8 mouse cellular contexts compared by ENCODE assay signal in genomic region chr8:110619208-110619574, GRCm38 (mm10). TPM values are rescaled to one million over a fixed set of nuclear protein-coding genes. Genes with fewer than 3 reads are reported as not detected.
DNase-seq lines count a peak whose midpoint lies in the region; ATAC-seq and TF ChIP-seq lines count a peak whose summit lies in the region.

No protein-coding gene starts in this region.

- H3K9ac ChIP-seq in lung, embryonic 14.5 days, result peak overlapping the region; percentile 70
- H3K9ac ChIP-seq in embryonic facial prominence, embryonic 13.5 days, result peak overlapping the region; percentile 84
- peak overlapping the region; percentile 81 for H3K9ac ChIP-seq in limb, embryonic 13.5 days
- H3K9ac ChIP-seq in neural tube, embryonic 13.5 days, result peak overlapping the region; percentile 85

- no peak overlapping the region for H3K27ac ChIP-seq in lung, embryonic 14.5 days (ENCODE audit: low read depth)
- H3K27ac ChIP-seq in embryonic facial prominence, embryonic 13.5 days, result no peak overlapping the region
- no peak overlapping the region for H3K27ac ChIP-seq in limb, embryonic 13.5 days
- no peak overlapping the region for H3K27ac ChIP-seq in neural tube, embryonic 13.5 days (replicated peaks)

- DNase-seq in lung, embryonic 14.5 days, result no peak
- no peak for DNase-seq in lung, postnatal 25 days (ENCODE audit: low spot score)
- no peak for DNase-seq in adrenal gland, adult 2 months
- no peak for DNase-seq in gastrocnemius, postnatal 14 days
- no peak for DNase-seq in thymus, postnatal 25 days

- H3K4me3 ChIP-seq in lung, embryonic 14.5 days (ENCODE audit: low read depth, low read length), result peak overlapping the region; percentile 94
- peak overlapping the region; percentile 94 for H3K4me3 ChIP-seq in embryonic facial prominence, embryonic 13.5 days
- H3K4me3 ChIP-seq in limb, embryonic 13.5 days, result peak overlapping the region; percentile 96
- H3K4me3 ChIP-seq in neural tube, embryonic 13.5 days, result peak overlapping the region; percentile 96

- peak; percentile 5; the same call in 1 of the 2 replicates for ATAC-seq in lung, embryonic 14.5 days (ENCODE audit: insufficient read depth)
- ATAC-seq in embryonic facial prominence, embryonic 13.5 days (ENCODE audit: insufficient number of reproducible peaks, insufficient read depth, low FRiP score, low TSS enrichment, low read depth), result no peak
- ATAC-seq in limb, embryonic 13.5 days (ENCODE audit: low FRiP score, low read depth), result no peak
- ATAC-seq in neural tube, embryonic 13.5 days (ENCODE audit: low read depth), result no peak

- H3K27me3 ChIP-seq in lung, embryonic 14.5 days (ENCODE audit: insufficient read depth, low read length), result no peaks in the 10 kb centered on the region
- no peaks in the 10 kb centered on the region for H3K27me3 ChIP-seq in embryonic facial prominence, embryonic 13.5 days
- H3K27me3 ChIP-seq in limb, embryonic 13.5 days, result no peaks in the 10 kb centered on the region
- peaks cover 14% of the 10 kb centered on the region; the same call in 1 of the 2 replicates for H3K27me3 ChIP-seq in neural tube, embryonic 13.5 days

- peaks cover 11% of the 10 kb centered on the region; the same call in 1 of the 2 replicates for H3K4me1 ChIP-seq in lung, embryonic 14.5 days (ENCODE audit: insufficient read depth)
- H3K4me1 ChIP-seq in embryonic facial prominence, embryonic 13.5 days, result peaks cover 21% of the 10 kb centered on the region
- H3K4me1 ChIP-seq in limb, embryonic 13.5 days, result peaks cover 24% of the 10 kb centered on the region
- peaks cover 32% of the 10 kb centered on the region for H3K4me1 ChIP-seq in neural tube, embryonic 13.5 days (replicated peaks)

- TF ChIP-seq CTCF in lung, embryonic 14.5 days (IDR thresholded peaks at IDR 0.05; ENCODE audit: low read depth), result no peak

- 22% methylated on average over 8 of the region's 8 CpGs for WGBS in lung, embryonic 14.5 days
- 25% methylated on average over 8 of the region's 8 CpGs for WGBS in embryonic facial prominence, embryonic 13.5 days
- 25% methylated on average over 8 of the region's 8 CpGs for WGBS in limb, embryonic 13.5 days
- 29% methylated on average over 8 of the region's 8 CpGs for WGBS in neural tube, embryonic 13.5 days

- H3K9me3 ChIP-seq in lung, embryonic 14.5 days (ENCODE audit: low read depth, low read length), result no peaks in the 10 kb centered on the region
- no peaks in the 10 kb centered on the region for H3K9me3 ChIP-seq in embryonic facial prominence, embryonic 13.5 days
- H3K9me3 ChIP-seq in limb, embryonic 13.5 days, result no peaks in the 10 kb centered on the region
- no peaks in the 10 kb centered on the region for H3K9me3 ChIP-seq in neural tube, embryonic 13.5 days

- intact Hi-C loops in gastrocnemius, postnatal 14 days (cut with DNase I; ENCODE audit: low total_unique reads), result no loop called here

- peak overlapping the region; percentile 93 for H3K4me2 ChIP-seq in lung, embryonic 14.5 days
- H3K4me2 ChIP-seq in embryonic facial prominence, embryonic 13.5 days, result peak overlapping the region; percentile 83
- peak overlapping the region; percentile 94 for H3K4me2 ChIP-seq in limb, embryonic 13.5 days (replicated peaks)
- peak overlapping the region; percentile 95 for H3K4me2 ChIP-seq in neural tube, embryonic 13.5 days

- H3K36me3 ChIP-seq in lung, embryonic 14.5 days (ENCODE audit: insufficient read depth), result no peaks in the 10 kb centered on the region
- no peaks in the 10 kb centered on the region for H3K36me3 ChIP-seq in embryonic facial prominence, embryonic 13.5 days
- no peaks in the 10 kb centered on the region for H3K36me3 ChIP-seq in limb, embryonic 13.5 days
- H3K36me3 ChIP-seq in neural tube, embryonic 13.5 days, result no peaks in the 10 kb centered on the region

RNA-seq across cellular contexts. Expression of gene Vac14, which starts 0.8 kb away (rescaled TPM):
- 23.3 and 25.2 TPM in 2 replicates for polyA plus RNA-seq in lung, embryonic 14.5 days (2014; fragmentation: Nextera tagmentation; extraction: Ambion mirVana)
- 15.1 and 19.8 TPM in 2 replicates for polyA plus RNA-seq in embryonic facial prominence, embryonic 13.5 days (2015; fragmentation: Nextera tagmentation; extraction: Ambion mirVana)
- 16.7 and 17.1 TPM in 2 replicates for polyA plus RNA-seq in limb, embryonic 13.5 days (2015; fragmentation: Nextera tagmentation; extraction: Ambion mirVana)
- 25.2 TPM in 2 replicates for polyA plus RNA-seq in neural tube, embryonic 13.5 days (2015; fragmentation: Nextera tagmentation; extraction: Ambion mirVana)
- 10 to 100 TPM; 29.8 to 37.5 TPM for total RNA-seq in adrenal gland, adult 2 months (2021)
- 40.9 and 47.0 TPM in 2 replicates for polyA plus RNA-seq in adrenal gland, adult 2 months (2012; rRNA removed)
- 10 to 100 TPM; 12.5 to 15.4 TPM for total RNA-seq in gastrocnemius, postnatal 14 days (2021)
